Mouse (Mus musculus): Measurements from ENCODE around the gene Gapvd1. TPM values are rescaled to one million over a fixed set of nuclear protein-coding genes. Genes with fewer than 3 reads are reported as not detected.

Gene Gapvd1
- polyA plus RNA-seq, 1 experiment, result 36.9 TPM

DNA sequence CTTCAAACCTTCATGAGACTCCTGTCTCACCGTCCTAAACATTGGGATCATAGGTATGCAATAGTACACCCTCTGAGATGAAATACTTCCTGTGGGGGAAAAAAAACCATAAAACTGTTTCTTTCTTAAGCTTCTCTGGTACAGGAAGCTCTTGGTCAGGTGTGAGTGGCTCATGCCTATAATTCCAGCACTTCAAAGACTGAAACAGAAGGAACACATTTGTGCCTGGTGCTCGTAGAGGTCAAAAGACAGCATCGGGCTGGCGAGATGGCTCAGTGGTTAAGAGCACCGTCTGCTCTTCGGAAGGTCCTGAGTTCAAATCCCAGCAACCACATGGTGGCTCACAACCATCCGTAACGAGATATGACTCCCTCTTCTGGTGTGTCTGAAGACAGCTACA, 10.6 kb downstream of the Gapvd1 start:
- peak; percentile 4 for DNase-seq
- H3K27ac ChIP-seq (ENCODE audit: control insufficient read depth, insufficient read depth, low read length), result peak overlapping the region; percentile 72
- H3K4me1 ChIP-seq (replicated peaks; ENCODE audit: control insufficient read depth, insufficient read depth, low read length), result peaks cover 6% of the 10 kb centered on the region
- no peak for TF ChIP-seq CTCF (IDR thresholded peaks at IDR 0.05; ENCODE audit: borderline replicate concordance, control insufficient read depth, extremely low read depth, insufficient read depth, low read length, poor library complexity)
- TF ChIP-seq POLR2A (IDR thresholded peaks at IDR 0.05; ENCODE audit: control insufficient read depth, extremely low read depth, insufficient read depth, low read length, poor library complexity), result no peak
- WGBS, result 30% methylated on average over 8 of the region's 8 CpGs
- H3K4me3 ChIP-seq (ENCODE audit: control insufficient read depth, insufficient read depth, low read length), result no peak overlapping the region
- H3K27me3 ChIP-seq (ENCODE audit: control insufficient read depth, insufficient read depth, low read length), result no peaks in the 10 kb centered on the region
- no peaks in the 10 kb centered on the region for H3K36me3 ChIP-seq (ENCODE audit: control insufficient read depth, insufficient read depth, low read length)

DNA sequence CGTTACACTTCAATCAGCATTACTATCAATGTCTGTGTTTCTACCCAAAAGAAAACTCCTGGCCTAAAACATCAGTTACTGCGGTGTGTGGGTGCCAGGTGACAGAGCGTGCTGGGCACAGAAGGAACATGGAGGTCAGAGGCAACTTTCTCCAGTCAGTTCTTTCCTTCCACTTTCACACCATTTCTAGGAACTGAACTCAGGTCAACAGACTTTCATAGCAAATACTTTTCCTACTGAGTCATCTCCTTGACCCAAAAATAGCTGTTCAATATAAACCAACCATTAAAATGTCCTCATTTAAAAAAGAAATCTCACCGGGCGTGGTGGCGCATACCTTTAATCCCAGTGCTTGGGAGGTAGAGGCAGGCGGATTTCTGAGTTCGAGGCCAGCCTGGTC, 12.4 kb downstream of the Gapvd1 start:
- no peak for DNase-seq
- 96% methylated on average over 8 of the region's 8 CpGs for WGBS
- no peak overlapping the region for H3K27ac ChIP-seq (ENCODE audit: control insufficient read depth, insufficient read depth, low read length)
- no peak for TF ChIP-seq POLR2A (IDR thresholded peaks at IDR 0.05; ENCODE audit: control insufficient read depth, extremely low read depth, insufficient read depth, low read length, poor library complexity)
- TF ChIP-seq CTCF (IDR thresholded peaks at IDR 0.05; ENCODE audit: borderline replicate concordance, control insufficient read depth, extremely low read depth, insufficient read depth, low read length, poor library complexity), result no peak
- peaks cover 6% of the 10 kb centered on the region for H3K4me1 ChIP-seq (replicated peaks; ENCODE audit: control insufficient read depth, insufficient read depth, low read length)
- no peaks in the 10 kb centered on the region for H3K36me3 ChIP-seq (ENCODE audit: control insufficient read depth, insufficient read depth, low read length)
- H3K4me3 ChIP-seq (ENCODE audit: control insufficient read depth, insufficient read depth, low read length), result no peak overlapping the region
- H3K27me3 ChIP-seq (ENCODE audit: control insufficient read depth, insufficient read depth, low read length), result no peaks in the 10 kb centered on the region

- no peak overlapping the region for H3K27ac ChIP-seq (ENCODE audit: control insufficient read depth, insufficient read depth, low read length)
- peaks cover 6% of the 10 kb centered on the region for H3K4me1 ChIP-seq (replicated peaks; ENCODE audit: control insufficient read depth, insufficient read depth, low read length)
- H3K4me3 ChIP-seq (ENCODE audit: control insufficient read depth, insufficient read depth, low read length), result no peak overlapping the region
- TF ChIP-seq CTCF (IDR thresholded peaks at IDR 0.05; ENCODE audit: borderline replicate concordance, control insufficient read depth, extremely low read depth, insufficient read depth, low read length, poor library complexity), result no peak
- TF ChIP-seq POLR2A (IDR thresholded peaks at IDR 0.05; ENCODE audit: control insufficient read depth, extremely low read depth, insufficient read depth, low read length, poor library complexity), result no peak
- H3K36me3 ChIP-seq (ENCODE audit: control insufficient read depth, insufficient read depth, low read length), result no peaks in the 10 kb centered on the region
- no peaks in the 10 kb centered on the region for H3K27me3 ChIP-seq (ENCODE audit: control insufficient read depth, insufficient read depth, low read length)
- 79% methylated on average over 12 of the region's 12 CpGs for WGBS
- DNase-seq, result no peak
Observed at GRCm38 (mm10) chr2:34741390-34742159, 13.5 kb downstream of the Gapvd1 start.

- TF ChIP-seq CTCF (IDR thresholded peaks at IDR 0.05; ENCODE audit: borderline replicate concordance, control insufficient read depth, extremely low read depth, insufficient read depth, low read length, poor library complexity) (no peak), POLR2A (IDR thresholded peaks at IDR 0.05; ENCODE audit: control insufficient read depth, extremely low read depth, insufficient read depth, low read length, poor library complexity) (no peak)
- 73% methylated on average over 1 of the region's 1 CpGs for WGBS
- H3K4me3 ChIP-seq (ENCODE audit: control insufficient read depth, insufficient read depth, low read length), result no peak overlapping the region
Observed at GRCm38 (mm10) chr2:34739684-34740391, 15.2 kb downstream of the Gapvd1 start.

GRCm38 (mm10) chr2:34737911-34738310, 17.1 kb downstream of the Gapvd1 start:
- H3K27me3 ChIP-seq (ENCODE audit: control insufficient read depth, insufficient read depth, low read length), result no peaks in the 10 kb centered on the region
- no peaks in the 10 kb centered on the region for H3K36me3 ChIP-seq (ENCODE audit: control insufficient read depth, insufficient read depth, low read length)
- no peak overlapping the region for H3K4me3 ChIP-seq (ENCODE audit: control insufficient read depth, insufficient read depth, low read length)
- H3K27ac ChIP-seq (ENCODE audit: control insufficient read depth, insufficient read depth, low read length), result no peak overlapping the region
- TF ChIP-seq CTCF (IDR thresholded peaks at IDR 0.05; ENCODE audit: borderline replicate concordance, control insufficient read depth, extremely low read depth, insufficient read depth, low read length, poor library complexity), result no peak
- no peak for TF ChIP-seq POLR2A (IDR thresholded peaks at IDR 0.05; ENCODE audit: control insufficient read depth, extremely low read depth, insufficient read depth, low read length, poor library complexity)
- no peaks in the 10 kb centered on the region for H3K4me1 ChIP-seq (replicated peaks; ENCODE audit: control insufficient read depth, insufficient read depth, low read length)
- WGBS, result 97% methylated on average over 1 of the region's 1 CpGs
- DNase-seq, result no peak

More at GRCm38 (mm10) chr2:34739684-34740391, 15.2 kb downstream of the Gapvd1 start:
- H3K27me3 ChIP-seq (ENCODE audit: control insufficient read depth, insufficient read depth, low read length), result no peaks in the 10 kb centered on the region
- H3K4me1 ChIP-seq (replicated peaks; ENCODE audit: control insufficient read depth, insufficient read depth, low read length), result peaks cover 3% of the 10 kb centered on the region
- no peak for DNase-seq
- no peak overlapping the region for H3K27ac ChIP-seq (ENCODE audit: control insufficient read depth, insufficient read depth, low read length)
- no peaks in the 10 kb centered on the region for H3K36me3 ChIP-seq (ENCODE audit: control insufficient read depth, insufficient read depth, low read length)

DNA sequence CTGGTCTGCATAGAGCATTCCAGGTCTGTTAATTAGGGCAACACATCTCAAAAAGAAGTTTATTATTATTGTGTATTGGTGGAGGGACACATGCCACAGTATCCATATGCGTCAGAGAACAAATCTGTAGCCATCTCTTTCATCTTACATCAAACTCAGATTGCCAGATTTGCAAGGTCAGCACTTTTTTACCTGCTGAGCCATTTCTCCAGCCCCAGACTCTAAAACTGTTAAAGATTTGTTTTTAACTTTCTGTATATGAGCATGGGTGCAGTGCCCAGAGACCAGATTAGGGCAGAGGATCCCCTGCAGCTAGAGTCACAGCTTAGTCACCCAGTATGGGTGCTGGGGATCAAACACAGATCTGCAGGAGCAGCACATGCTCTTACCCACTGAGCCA, 18.4 kb downstream of the Gapvd1 start:
- no peak for DNase-seq
- Histone ChIP-seq H3K27ac (ENCODE audit: control insufficient read depth, insufficient read depth, low read length) (no peak overlapping the region), H3K4me3 (ENCODE audit: control insufficient read depth, insufficient read depth, low read length) (no peak overlapping the region), H3K27me3 (ENCODE audit: control insufficient read depth, insufficient read depth, low read length) (no peaks in the 10 kb centered on the region), H3K36me3 (ENCODE audit: control insufficient read depth, insufficient read depth, low read length) (no peaks in the 10 kb centered on the region), H3K4me1 (replicated peaks; ENCODE audit: control insufficient read depth, insufficient read depth, low read length) (no peaks in the 10 kb centered on the region)
- WGBS, result 93% methylated on average over 1 of the region's 1 CpGs
- TF ChIP-seq CTCF (IDR thresholded peaks at IDR 0.05; ENCODE audit: borderline replicate concordance, control insufficient read depth, extremely low read depth, insufficient read depth, low read length, poor library complexity), result no peak
- no peak for TF ChIP-seq POLR2A (IDR thresholded peaks at IDR 0.05; ENCODE audit: control insufficient read depth, extremely low read depth, insufficient read depth, low read length, poor library complexity)
